Mouse (Mus musculus) heart, adult 2 months (tissue): ENCODE measurements around the gene Kdm4c.

Experiments
- CTCF ChIP-seq: fragments of 200-600 bp; IDR thresholded peaks from 2 replicates; pipeline ENCODE4 v1.8.1; 2022; ENCODE audit warnings: antibody characterized with exemption, mild to moderate bottlenecking, moderate library complexity
- POLR2A ChIP-seq: fragments of 200-500 bp; IDR thresholded peaks from 2 replicates; pipeline ENCODE4 v1.6.1; 2011; ENCODE audit warnings: mild to moderate bottlenecking, low read depth, low read length, control low read depth; ENCODE audit not compliant: insufficient read depth

- no peak for TF ChIP-seq POLR2A
- TF ChIP-seq CTCF, result no peak
Observed at GRCm38 (mm10) chr4:74311135-74311534, 68.8 kb downstream of the Kdm4c start.
